Mouse (Mus musculus): Measurements from ENCODE around the gene Olfr960. TPM values are rescaled to one million over a fixed set of nuclear protein-coding genes. Genes with fewer than 3 reads are reported as not detected.
A peak's percentile ranks its signal among the peaks of the same experiment; 100 is the strongest.

Gene Olfr960
- total RNA-seq, 2 experiments from 2014 or later: not detected

- peak; percentile 13 to 26 for DNase-seq (ENCODE audit: extremely low spot score in 1 of 2, low spot score in 2 of 2)
Observed at GRCm38 (mm10) chr9:39633913-39634594, 12.9 kb downstream of the Olfr960 start.

GRCm38 (mm10) chr9:39644785-39645184 is 23.6 kb downstream of the Olfr960 start, which contains the start of gene Olfr961:
Gene Olfr961 (plus strand): TSS chr9:39645085.
- DNase-seq (ENCODE audit: extremely low spot score in 1 of 2, low spot score in 2 of 2): no peak
- H3K27ac ChIP-seq: no peak within 1 kb of the TSS
- TF ChIP-seq CTCF (IDR thresholded peaks at IDR 0.05): no peak
- no peak within 1 kb of the TSS for H3K4me3 ChIP-seq
- intact Hi-C loops (cut with DNase I): no loop called here

More at GRCm38 (mm10) chr9:39633913-39634594, 12.9 kb downstream of the Olfr960 start:
- H3K27ac ChIP-seq: no peak overlapping the region
- no peak overlapping the region for H3K4me3 ChIP-seq
- intact Hi-C loops (cut with DNase I): no loop called here
- TF ChIP-seq CTCF (IDR thresholded peaks at IDR 0.05): no peak

DNA sequence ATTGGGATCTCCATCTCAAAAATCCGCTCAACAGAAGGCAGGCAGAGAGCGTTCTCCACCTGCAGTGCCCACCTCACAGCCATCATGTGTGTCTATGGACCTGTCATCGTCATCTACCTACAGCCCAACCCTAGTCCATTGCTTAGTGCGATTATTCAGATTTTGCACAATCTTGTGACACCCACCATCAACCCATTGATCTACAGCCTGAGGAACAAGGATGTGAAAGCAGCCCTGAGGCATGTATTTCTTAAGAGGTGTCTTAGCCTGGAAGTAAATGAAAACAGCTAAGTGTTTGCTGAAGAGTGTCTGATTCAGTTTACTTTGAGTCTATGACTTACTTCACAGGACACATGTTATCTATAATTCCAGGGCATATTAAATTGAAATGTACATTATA is 26.2 kb downstream of the Olfr960 start:
- no peak for DNase-seq (ENCODE audit: extremely low spot score in 1 of 2, low spot score in 2 of 2)
- intact Hi-C loops (cut with DNase I): no loop called here
- no peak for TF ChIP-seq CTCF (IDR thresholded peaks at IDR 0.05)
- Histone ChIP-seq H3K4me3 (no peak overlapping the region), H3K27ac (no peak overlapping the region)

GRCm38 (mm10) chr9:39654756-39655396 is 33.7 kb downstream of the Olfr960 start:
- no peak for DNase-seq (ENCODE audit: extremely low spot score in 1 of 2, low spot score in 2 of 2)
- no peak for TF ChIP-seq CTCF (IDR thresholded peaks at IDR 0.05)
- H3K27ac ChIP-seq: no peak overlapping the region
- intact Hi-C loops (cut with DNase I): no loop called here
- no peak overlapping the region for H3K4me3 ChIP-seq

DNA sequence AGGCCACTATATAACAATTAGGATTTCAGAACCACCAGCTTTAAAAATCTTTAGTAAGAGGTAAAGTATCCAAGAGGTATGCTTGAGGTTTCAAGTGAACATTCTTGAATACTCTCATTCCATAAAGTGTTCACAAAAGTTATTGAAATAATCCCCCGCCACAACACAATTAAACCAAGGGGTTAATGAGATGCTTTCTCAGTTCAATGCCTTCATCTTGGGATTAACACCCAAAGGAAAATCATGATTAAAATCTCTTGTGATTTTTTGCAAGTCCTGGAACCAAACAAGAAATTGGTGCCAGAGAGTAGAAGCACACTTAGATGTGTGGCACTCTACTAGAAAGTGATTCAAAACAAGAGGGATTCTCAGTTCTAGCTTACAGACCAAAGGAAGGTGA is 45.7 kb downstream of the Olfr960 start, which contains the start of gene Olfr963:
Gene Olfr963, plus strand, starts transcription at position 301 of the 400 bp plus-strand sequence.
- no peak within 1 kb of the TSS for H3K27ac ChIP-seq
- no peak for TF ChIP-seq CTCF (IDR thresholded peaks at IDR 0.05)
- DNase-seq (ENCODE audit: extremely low spot score in 1 of 2, low spot score in 2 of 2): no peak
- H3K4me3 ChIP-seq: no peak within 1 kb of the TSS
- intact Hi-C loops (cut with DNase I): no loop called here

DNA sequence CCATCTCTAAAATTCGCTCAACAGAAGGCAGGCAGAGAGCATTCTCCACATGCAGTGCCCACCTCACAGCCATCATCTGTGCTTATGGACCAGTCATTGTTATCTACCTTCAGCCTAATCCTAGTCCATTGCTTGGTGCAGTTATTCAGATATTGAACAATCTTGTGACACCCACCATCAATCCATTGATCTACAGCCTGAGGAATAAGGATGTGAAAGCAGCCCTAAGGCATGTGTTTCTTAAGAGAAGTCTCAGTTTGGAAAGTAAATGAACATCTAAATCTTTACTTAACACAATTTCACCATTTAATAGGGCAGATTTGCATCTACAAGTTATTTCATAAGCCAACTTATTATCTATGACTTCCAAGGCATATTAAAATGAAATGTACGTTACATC is 48.5 kb downstream of the Olfr960 start:
- no peak for TF ChIP-seq CTCF (IDR thresholded peaks at IDR 0.05)
- intact Hi-C loops (cut with DNase I): no loop called here
- DNase-seq (ENCODE audit: extremely low spot score in 1 of 2, low spot score in 2 of 2): no peak
- H3K27ac ChIP-seq: no peak overlapping the region
- no peak overlapping the region for H3K4me3 ChIP-seq

Other genes with a start within 250 kb of the Olfr960 start
- not detected for gene Olfr951, start 234.0 kb upstream of the Olfr960 start, total RNA-seq (2021)
- gene Olfr952, start 194.2 kb upstream of the Olfr960 start, total RNA-seq (2021): not detected
- gene Olfr954, start 164.7 kb upstream of the Olfr960 start, total RNA-seq (2021): not detected
- not detected for gene Olfr955, start 149.4 kb upstream of the Olfr960 start, total RNA-seq (2021)
- not detected for gene Olfr44, start 127.4 kb upstream of the Olfr960 start, total RNA-seq (2021)
- gene Olfr957, start 105.6 kb upstream of the Olfr960 start, total RNA-seq (2021): not detected
- gene Olfr958, start 67.3 kb upstream of the Olfr960 start, total RNA-seq (2021): not detected
- gene Olfr959, start 45.8 kb upstream of the Olfr960 start, total RNA-seq (2021): not detected
- gene AW551984, start 17.0 kb upstream of the Olfr960 start, total RNA-seq (2021): 1 to 10 TPM; 4.5 to 9.2 TPM
- gene Olfr148, start 10.7 kb upstream of the Olfr960 start, total RNA-seq (2021): not detected
- gene Olfr961, start 23.7 kb downstream of the Olfr960 start, total RNA-seq (2021): not detected
- gene Olfr963, start 45.8 kb downstream of the Olfr960 start, total RNA-seq (2021): not detected
- gene Olfr149, start 85.7 kb downstream of the Olfr960 start, total RNA-seq (2021): not detected
- gene Olfr965, start 90.0 kb downstream of the Olfr960 start, total RNA-seq (2021): not detected
- gene Olfr150, start 109.6 kb downstream of the Olfr960 start, total RNA-seq (2021): not detected
- not detected for gene Olfr967, start 124.9 kb downstream of the Olfr960 start, total RNA-seq (2021)
- not detected for gene Olfr968, start 161.9 kb downstream of the Olfr960 start, total RNA-seq (2021)
- gene Olfr969, start 169.6 kb downstream of the Olfr960 start, total RNA-seq (2021): not detected
- gene Olfr970, start 187.5 kb downstream of the Olfr960 start, total RNA-seq (2021): not detected
- not detected for gene Olfr971, start 215.5 kb downstream of the Olfr960 start, total RNA-seq (2021)
- gene Olfr972, start 245.0 kb downstream of the Olfr960 start, total RNA-seq (2021): not detected